Mouse (Mus musculus): ENCODE results near the gene Ccdc141. TPM values are rescaled to one million over a fixed set of nuclear protein-coding genes. Genes with fewer than 3 reads are reported as not detected.

Ccdc141 gene
- polyA plus RNA-seq, 1 experiment from 2014 or later = 12.7 TPM

DNA sequence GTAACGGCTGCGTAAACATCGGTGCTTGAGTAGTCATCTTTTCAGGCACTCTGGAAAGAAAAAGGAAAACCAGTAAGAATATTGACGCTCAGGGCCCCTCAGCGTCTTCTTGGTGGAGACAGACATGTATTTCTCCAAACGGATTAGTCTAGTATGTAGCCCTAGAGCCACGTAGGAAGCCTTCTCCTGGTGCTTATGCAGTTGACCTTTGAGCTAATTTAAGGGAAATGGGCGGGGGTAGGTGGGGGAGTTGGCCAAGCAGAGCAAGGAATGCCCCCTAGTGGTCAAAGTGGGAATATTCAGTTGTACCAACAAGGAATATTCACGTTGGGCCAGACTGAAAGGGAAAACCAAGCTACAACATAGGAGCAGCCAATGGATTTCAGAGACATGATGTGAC lies 190.3 kb downstream of the Ccdc141 start:
- no peak overlapping the region for H3K4me2 ChIP-seq (ENCODE audit: low read length)
- no peaks in the 10 kb centered on the region for H3K27me3 ChIP-seq (ENCODE audit: insufficient read depth, low read length)
- H3K36me3 ChIP-seq (ENCODE audit: insufficient read depth, low read length) = no peaks in the 10 kb centered on the region
- H3K9me3 ChIP-seq (replicated peaks; ENCODE audit: low read length) = no peaks in the 10 kb centered on the region
- TF ChIP-seq CTCF (IDR thresholded peaks at IDR 0.05; ENCODE audit: low read depth) = peak; percentile 74
- ATAC-seq (replicated peaks; ENCODE audit: low FRiP score, low read depth) (no peak), DNase-seq (ENCODE audit: low spot score) (peak; percentile 40)
- no peak overlapping the region for H3K27ac ChIP-seq
- H3K4me3 ChIP-seq (replicated peaks; ENCODE audit: low read depth, low read length) = no peak overlapping the region
- WGBS = 54% methylated on average over 9 of the region's 9 CpGs
- H3K4me1 ChIP-seq (replicated peaks; ENCODE audit: insufficient read depth, low read length) = no peaks in the 10 kb centered on the region
- no peak overlapping the region for H3K9ac ChIP-seq (ENCODE audit: low read depth, low read length)

GRCm38 (mm10) chr2:76977650-76978049 lies 192.8 kb downstream of the Ccdc141 start:
- no peaks in the 10 kb centered on the region for H3K4me1 ChIP-seq (replicated peaks; ENCODE audit: insufficient read depth, low read length)
- H3K36me3 ChIP-seq (ENCODE audit: insufficient read depth, low read length) = no peaks in the 10 kb centered on the region
- ATAC-seq (replicated peaks; ENCODE audit: low FRiP score, low read depth) (no peak), DNase-seq (ENCODE audit: low spot score) (no peak)
- no peak overlapping the region for H3K27ac ChIP-seq
- H3K4me2 ChIP-seq (ENCODE audit: low read length) = no peak overlapping the region
- H3K27me3 ChIP-seq (ENCODE audit: insufficient read depth, low read length) = no peaks in the 10 kb centered on the region
- TF ChIP-seq CTCF (IDR thresholded peaks at IDR 0.05; ENCODE audit: low read depth) = no peak
- no peak overlapping the region for H3K9ac ChIP-seq (ENCODE audit: low read depth, low read length)
- H3K9me3 ChIP-seq (replicated peaks; ENCODE audit: low read length) = no peaks in the 10 kb centered on the region
- H3K4me3 ChIP-seq (replicated peaks; ENCODE audit: low read depth, low read length) = no peak overlapping the region
- 61% methylated on average over 6 of the region's 6 CpGs for WGBS

DNA sequence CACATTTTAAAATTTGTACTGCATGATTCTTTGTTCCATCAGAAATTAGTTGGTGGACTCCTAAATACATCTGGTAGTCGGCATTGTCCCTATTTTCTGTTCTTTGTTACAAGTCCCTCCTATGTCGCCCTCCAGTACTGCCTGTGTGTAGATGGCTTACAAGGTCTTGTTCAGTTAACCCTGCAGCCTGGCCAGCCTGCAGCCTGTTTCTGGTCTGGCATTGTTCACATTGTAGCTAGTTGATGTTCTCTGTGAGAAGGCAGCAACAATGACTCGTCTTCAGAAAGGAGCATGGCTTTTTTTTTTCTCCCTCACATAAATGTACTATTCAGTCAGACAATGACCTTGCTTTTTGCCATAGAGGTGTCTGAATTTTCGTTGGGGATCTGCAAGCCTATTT lies 198.4 kb downstream of the Ccdc141 start:
- Histone ChIP-seq H3K4me2 (ENCODE audit: low read length) (no peak overlapping the region), H3K36me3 (ENCODE audit: insufficient read depth, low read length) (no peaks in the 10 kb centered on the region), H3K4me3 (replicated peaks; ENCODE audit: low read depth, low read length) (no peak overlapping the region), H3K27me3 (ENCODE audit: insufficient read depth, low read length) (no peaks in the 10 kb centered on the region), H3K9ac (ENCODE audit: low read depth, low read length) (no peak overlapping the region), H3K4me1 (replicated peaks; ENCODE audit: insufficient read depth, low read length) (no peaks in the 10 kb centered on the region), H3K9me3 (replicated peaks; ENCODE audit: low read length) (no peaks in the 10 kb centered on the region), H3K27ac (no peak overlapping the region)
- WGBS = 78% methylated on average over 4 of the region's 4 CpGs
- no peak for ATAC-seq (replicated peaks; ENCODE audit: low FRiP score, low read depth)
- no peak for DNase-seq (ENCODE audit: low spot score)
- TF ChIP-seq CTCF (IDR thresholded peaks at IDR 0.05; ENCODE audit: low read depth) = no peak

DNA sequence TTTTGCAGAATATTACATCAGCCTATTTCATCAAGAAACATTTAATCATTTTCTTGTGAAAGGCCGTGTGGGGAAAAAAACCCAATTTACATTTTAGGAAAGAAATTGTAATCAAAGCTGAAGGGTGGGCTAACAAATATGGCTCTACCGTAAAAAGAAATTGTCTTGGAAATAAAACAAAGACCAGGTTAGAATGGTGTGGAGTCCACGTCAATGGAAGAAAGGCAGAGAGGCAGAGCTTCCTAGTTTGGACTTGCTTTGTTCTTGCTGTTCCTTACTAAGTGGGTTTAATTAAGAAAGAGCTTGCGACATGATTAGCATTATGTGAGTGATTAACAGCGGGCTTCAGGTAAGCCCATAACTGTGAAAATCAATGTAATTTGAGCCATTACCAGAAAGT lies 199.4 kb downstream of the Ccdc141 start:
- H3K9ac ChIP-seq (ENCODE audit: low read depth, low read length) = no peak overlapping the region
- H3K4me1 ChIP-seq (replicated peaks; ENCODE audit: insufficient read depth, low read length) = no peaks in the 10 kb centered on the region
- H3K27me3 ChIP-seq (ENCODE audit: insufficient read depth, low read length) = no peaks in the 10 kb centered on the region
- H3K36me3 ChIP-seq (ENCODE audit: insufficient read depth, low read length) = no peaks in the 10 kb centered on the region
- no peak overlapping the region for H3K27ac ChIP-seq
- ATAC-seq (replicated peaks; ENCODE audit: low FRiP score, low read depth) (no peak), DNase-seq (ENCODE audit: low spot score) (no peak)
- no peaks in the 10 kb centered on the region for H3K9me3 ChIP-seq (replicated peaks; ENCODE audit: low read length)
- 65% methylated on average over 5 of the region's 5 CpGs for WGBS
- no peak for TF ChIP-seq CTCF (IDR thresholded peaks at IDR 0.05; ENCODE audit: low read depth)
- H3K4me3 ChIP-seq (replicated peaks; ENCODE audit: low read depth, low read length) = no peak overlapping the region
- no peak overlapping the region for H3K4me2 ChIP-seq (ENCODE audit: low read length)

DNA sequence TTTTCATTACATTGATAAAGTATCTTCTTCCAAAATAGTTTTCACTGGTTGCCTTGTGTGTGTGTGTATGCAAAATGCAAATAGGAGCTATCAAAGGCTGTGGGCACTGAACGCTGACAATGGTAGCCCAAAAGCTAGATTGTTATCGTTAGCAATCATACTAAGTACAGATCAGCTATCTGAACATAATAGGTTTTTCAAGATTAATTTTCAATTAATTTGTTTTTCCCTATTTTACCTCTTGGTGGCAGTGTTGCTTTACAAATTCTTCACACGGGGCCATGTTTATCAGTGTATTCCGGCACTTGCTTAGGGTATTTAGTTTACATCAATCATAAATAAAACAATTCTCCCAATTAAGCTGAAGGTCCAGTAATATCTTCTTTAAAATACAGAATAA lies 199.8 kb downstream of the Ccdc141 start:
- 16% methylated on average over 4 of the region's 4 CpGs for WGBS
- Histone ChIP-seq H3K4me1 (replicated peaks; ENCODE audit: insufficient read depth, low read length) (no peaks in the 10 kb centered on the region), H3K27me3 (ENCODE audit: insufficient read depth, low read length) (no peaks in the 10 kb centered on the region), H3K4me2 (ENCODE audit: low read length) (no peak overlapping the region), H3K27ac (no peak overlapping the region), H3K9me3 (replicated peaks; ENCODE audit: low read length) (no peaks in the 10 kb centered on the region), H3K36me3 (ENCODE audit: insufficient read depth, low read length) (no peaks in the 10 kb centered on the region), H3K4me3 (replicated peaks; ENCODE audit: low read depth, low read length) (no peak overlapping the region), H3K9ac (ENCODE audit: low read depth, low read length) (no peak overlapping the region)
- peak; percentile 75 for DNase-seq (ENCODE audit: low spot score)
- peak; percentile 72 for TF ChIP-seq CTCF (IDR thresholded peaks at IDR 0.05; ENCODE audit: low read depth)
- ATAC-seq (replicated peaks; ENCODE audit: low FRiP score, low read depth) = no peak

GRCm38 (mm10) chr2:76970204-76970603 lies 200.2 kb downstream of the Ccdc141 start:
- H3K36me3 ChIP-seq (ENCODE audit: insufficient read depth, low read length) = no peaks in the 10 kb centered on the region
- no peak overlapping the region for H3K4me2 ChIP-seq (ENCODE audit: low read length)
- ATAC-seq (replicated peaks; ENCODE audit: low FRiP score, low read depth) = no peak
- no peaks in the 10 kb centered on the region for H3K9me3 ChIP-seq (replicated peaks; ENCODE audit: low read length)
- H3K4me3 ChIP-seq (replicated peaks; ENCODE audit: low read depth, low read length) = no peak overlapping the region
- no peak overlapping the region for H3K27ac ChIP-seq
- 59% methylated on average over 6 of the region's 6 CpGs for WGBS
- TF ChIP-seq CTCF (IDR thresholded peaks at IDR 0.05; ENCODE audit: low read depth) = no peak
- no peak for DNase-seq (ENCODE audit: low spot score)
- no peaks in the 10 kb centered on the region for H3K4me1 ChIP-seq (replicated peaks; ENCODE audit: insufficient read depth, low read length)
- H3K9ac ChIP-seq (ENCODE audit: low read depth, low read length) = no peak overlapping the region
- H3K27me3 ChIP-seq (ENCODE audit: insufficient read depth, low read length) = no peaks in the 10 kb centered on the region

DNA sequence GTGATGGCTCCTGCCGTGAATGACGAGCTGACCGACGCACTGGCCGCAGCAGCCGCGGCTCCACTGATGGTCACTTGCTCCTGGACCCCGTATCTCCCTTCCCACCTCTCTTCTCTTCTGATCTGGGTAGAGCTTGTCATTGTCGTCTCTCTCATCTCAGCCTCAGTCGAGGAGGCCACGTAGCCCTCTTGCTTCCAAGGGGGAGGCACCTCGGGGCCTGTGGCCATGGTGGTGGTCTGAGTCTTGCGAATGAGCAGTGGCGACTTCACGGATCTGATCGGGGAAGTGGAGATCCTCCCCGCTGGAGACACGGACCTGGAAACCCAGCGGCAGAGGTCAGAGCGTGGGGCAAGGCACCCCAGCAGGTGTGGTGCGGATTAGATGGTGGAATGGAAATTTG lies 200.8 kb downstream of the Ccdc141 start:
- TF ChIP-seq CTCF (IDR thresholded peaks at IDR 0.05; ENCODE audit: low read depth) = no peak
- WGBS = 83% methylated on average over 21 of the region's 21 CpGs
- no peaks in the 10 kb centered on the region for H3K27me3 ChIP-seq (ENCODE audit: insufficient read depth, low read length)

More for the DNA sequence above, 200.8 kb downstream of the Ccdc141 start:
- no peak overlapping the region for H3K4me3 ChIP-seq (replicated peaks; ENCODE audit: low read depth, low read length)
- no peak for DNase-seq (ENCODE audit: low spot score)
- H3K9me3 ChIP-seq (replicated peaks; ENCODE audit: low read length) = no peaks in the 10 kb centered on the region
- no peak overlapping the region for H3K4me2 ChIP-seq (ENCODE audit: low read length)
- H3K27ac ChIP-seq = no peak overlapping the region
- H3K9ac ChIP-seq (ENCODE audit: low read depth, low read length) = no peak overlapping the region
- H3K4me1 ChIP-seq (replicated peaks; ENCODE audit: insufficient read depth, low read length) = no peaks in the 10 kb centered on the region
- H3K36me3 ChIP-seq (ENCODE audit: insufficient read depth, low read length) = no peaks in the 10 kb centered on the region
- no peak for ATAC-seq (replicated peaks; ENCODE audit: low FRiP score, low read depth)
